Mouse (Mus musculus) cortical plate, adult 2 months (tissue): ENCODE data around the gene Fam184b.

Source experiments
- CTCF ChIP-seq: fragments of 200-500 bp; IDR thresholded peaks from 2 replicates; pipeline ENCODE4 v1.5.1; 2011; ENCODE audit warnings: mild to moderate bottlenecking, control low read depth, low read length; ENCODE audit not compliant: insufficient read depth; ENCODE audit errors: extremely low read depth
- POLR2A ChIP-seq: fragments of 200-500 bp; IDR thresholded peaks from 2 replicates; pipeline ENCODE4 v1.6.1; 2011; ENCODE audit warnings: mild to moderate bottlenecking, low read length, control low read depth; ENCODE audit not compliant: insufficient read depth; ENCODE audit errors: extremely low read depth

DNA sequence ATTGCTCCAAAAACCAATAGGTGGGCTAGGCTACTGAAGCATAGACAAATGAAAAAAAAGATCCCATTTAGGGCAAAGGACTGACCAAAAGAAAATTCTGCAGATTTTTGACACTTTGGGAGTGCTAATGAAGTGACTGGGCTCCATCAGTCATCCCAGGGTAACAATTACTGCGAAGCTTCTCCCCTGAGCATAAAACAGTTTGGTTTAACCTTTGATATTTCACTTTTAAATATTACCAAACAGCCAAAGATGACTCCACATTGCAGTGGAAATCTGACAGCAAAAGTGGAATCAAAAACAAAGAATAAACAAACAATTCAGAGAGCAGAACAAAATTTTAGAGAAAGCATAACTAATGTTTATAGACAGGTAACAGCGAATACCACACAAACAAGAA is 158.3 kb downstream of the Fam184b start:
- no peak for TF ChIP-seq POLR2A
- TF ChIP-seq CTCF, result no peak
